Mouse (Mus musculus) E14TG2a.4 (cell line): ENCODE measurements around the gene Klhl33.
"Not testable (repeated sequence)": the region's sequence is repeated elsewhere in the genome, so short reads cannot be mapped to it uniquely, and the experiment has no call there.

Experiments
- H3K27me3 ChIP-seq: 2 replicates; pipeline ENCODE4 v1.6.1; 2014; ENCODE audit warnings: low read length, control low read depth; ENCODE audit not compliant: insufficient read depth
- H3K36me3 ChIP-seq: 2 replicates; pipeline ENCODE4 v1.6.1; 2014; ENCODE audit warnings: low read length, control low read depth; ENCODE audit not compliant: insufficient read depth
- H3K4me1 ChIP-seq: replicated peaks from 2 replicates; pipeline ENCODE4 v1.6.1; 2014; ENCODE audit warnings: low read depth, low read length, control low read depth
- H3K4me3 ChIP-seq: replicated peaks from 2 replicates; pipeline ENCODE4 v1.5.1; 2014; ENCODE audit warnings: mild to moderate bottlenecking, low read length
- H3K9me3 ChIP-seq: 2 replicates; pipeline ENCODE4 v1.6.1; 2014; ENCODE audit warnings: low read length, control low read depth
- CTCF ChIP-seq: conservative IDR thresholded peaks from 2 replicates; pipeline ENCODE4 v1.5.1; 2014; ENCODE audit warnings: low read length
- NANOG ChIP-seq: IDR thresholded peaks from 2 replicates; pipeline ENCODE4 v1.6.1; 2014; ENCODE audit warnings: borderline replicate concordance, low read length, mixed read lengths
- POU5F1 ChIP-seq: IDR thresholded peaks from 2 replicates; pipeline ENCODE4 v1.6.1; 2014; ENCODE audit warnings: low read length, borderline replicate concordance

Klhl33 gene

DNA sequence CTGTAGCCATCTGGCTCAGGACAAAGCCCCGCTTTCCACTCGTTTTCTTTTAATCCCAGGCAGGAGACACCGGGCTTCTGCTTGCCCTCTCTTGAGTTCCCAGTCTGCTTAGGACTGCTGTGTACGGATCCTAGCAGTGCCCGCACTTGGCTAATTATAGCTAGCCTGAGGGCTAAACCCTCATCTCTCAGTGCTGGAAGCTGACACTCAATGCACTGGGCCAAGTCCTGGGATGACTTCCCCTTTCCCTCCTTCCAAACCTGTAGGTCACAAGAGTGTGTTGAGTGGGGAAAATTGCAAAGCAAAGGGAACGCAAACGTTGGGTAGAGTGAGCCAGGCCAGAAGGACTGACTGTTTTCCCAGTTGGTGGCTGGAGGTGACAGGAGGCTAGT lies at the start of gene Klhl33:
Klhl33 (minus strand) TSS at position 134 of the 392 bp plus-strand sequence.
- H3K27me3 ChIP-seq, result peaks cover 50% of the 10 kb centered on the region
- peaks cover 30% of the 10 kb centered on the region for H3K4me1 ChIP-seq
- peak within 1 kb of the TSS; percentile 77 for H3K4me3 ChIP-seq
- no peak for TF ChIP-seq NANOG
- TF ChIP-seq POU5F1, result no peak
- no peak for TF ChIP-seq CTCF
- H3K9me3 ChIP-seq, result peaks cover 9% of the 10 kb centered on the region
- H3K36me3 ChIP-seq, result no peaks in the 10 kb centered on the region

GRCm38 (mm10) chr14:50945526-50945925 lies 48.2 kb upstream of the Klhl33 start:
- peak overlapping the region; percentile 79 for H3K4me3 ChIP-seq
- H3K36me3 ChIP-seq, H3K9me3 ChIP-seq, H3K4me1 ChIP-seq, H3K27me3 ChIP-seq: not testable (repeated sequence)

DNA sequence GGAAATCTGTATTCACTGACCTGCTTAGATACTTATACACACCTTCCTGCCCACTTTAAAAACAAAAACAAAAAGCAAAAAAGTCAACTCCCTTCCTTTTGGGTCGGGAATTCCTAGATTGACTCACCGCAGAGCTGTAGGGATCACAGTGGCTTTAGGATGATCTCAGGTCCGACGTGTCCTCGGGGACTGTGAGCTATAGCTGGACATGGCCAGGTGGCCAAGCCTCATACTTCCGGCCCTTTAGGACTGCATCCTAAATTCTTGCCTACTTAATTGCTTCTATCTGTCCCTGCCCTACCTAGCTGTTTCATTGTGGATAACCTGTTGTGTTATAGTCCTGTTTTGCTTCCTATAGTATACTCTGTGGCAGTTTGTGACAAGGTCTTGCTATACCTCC lies 47.8 kb upstream of the Klhl33 start:
- not testable (repeated sequence) for H3K36me3 ChIP-seq, H3K27me3 ChIP-seq, H3K9me3 ChIP-seq, H3K4me1 ChIP-seq
- H3K4me3 ChIP-seq, result peak overlapping the region; percentile 79

DNA sequence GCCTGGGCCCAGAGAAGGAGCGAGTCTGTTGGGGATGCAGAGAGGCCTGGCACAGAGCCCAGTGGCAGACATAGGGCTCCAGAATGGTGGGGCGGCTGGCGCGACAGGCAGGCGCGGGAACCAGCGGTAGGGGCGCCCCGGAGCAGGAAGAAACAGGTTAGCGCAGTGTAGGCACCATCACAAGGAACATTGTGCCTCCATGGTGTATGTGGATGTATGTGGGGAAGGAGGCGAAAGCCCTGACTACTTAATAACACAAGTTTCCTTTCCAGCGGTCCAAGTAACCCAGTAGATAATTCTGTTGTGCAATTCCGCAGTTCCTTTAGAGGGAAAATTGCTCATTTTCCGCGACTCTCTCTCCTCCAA lies 47.3 kb upstream of the Klhl33 start:
- peak overlapping the region; percentile 79 for H3K4me3 ChIP-seq
- not testable (repeated sequence) for H3K36me3 ChIP-seq, H3K27me3 ChIP-seq, H3K9me3 ChIP-seq, H3K4me1 ChIP-seq

DNA sequence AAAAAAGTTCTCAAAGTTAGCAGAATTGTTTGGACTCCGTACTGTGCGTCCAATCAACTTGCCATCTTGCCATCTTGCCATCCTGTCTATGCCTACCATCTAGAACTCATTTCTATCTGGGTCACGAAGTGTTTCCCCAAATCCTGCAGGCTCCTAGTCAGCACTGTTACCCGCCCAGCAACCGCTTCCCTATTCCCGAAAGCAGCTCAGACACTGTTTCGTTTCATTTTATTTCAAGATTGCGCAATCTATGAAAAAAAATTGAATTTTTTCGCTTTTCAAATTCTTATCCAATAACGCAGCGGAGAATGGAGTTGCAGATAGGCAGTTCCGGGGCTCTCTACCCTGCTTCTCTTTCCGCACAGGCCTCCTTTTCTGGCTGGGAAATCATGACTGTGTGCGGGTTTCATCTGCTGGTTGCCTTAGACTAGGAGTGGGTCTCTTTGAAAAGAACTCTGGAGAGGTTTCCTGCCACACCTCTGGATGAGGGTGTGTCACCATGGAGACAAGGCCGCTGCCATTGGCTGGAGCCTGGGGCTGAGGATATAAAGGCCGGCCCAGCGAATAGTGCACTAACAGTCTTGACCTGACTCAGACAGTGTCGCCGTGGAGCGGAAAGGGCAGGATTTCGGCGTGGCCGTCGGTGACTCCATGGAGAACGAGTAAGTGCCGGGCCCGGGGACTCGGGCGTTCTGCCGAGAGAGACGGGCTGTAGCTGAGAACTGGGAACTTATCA lies 46.8 kb upstream of the Klhl33 start, which contains the start of gene Gm49342:
Gm49342 (plus strand) TSS at position 586 of the 736 bp plus-strand sequence.
- TF ChIP-seq POU5F1 (no peak), NANOG (no peak), CTCF (no peak)
- no peaks in the 10 kb centered on the region for H3K27me3 ChIP-seq
- H3K4me1 ChIP-seq, result peaks cover 10% of the 10 kb centered on the region
- peaks cover 3% of the 10 kb centered on the region for H3K36me3 ChIP-seq
- H3K9me3 ChIP-seq, result no peaks in the 10 kb centered on the region
- peak within 1 kb of the TSS; percentile 79 for H3K4me3 ChIP-seq

DNA sequence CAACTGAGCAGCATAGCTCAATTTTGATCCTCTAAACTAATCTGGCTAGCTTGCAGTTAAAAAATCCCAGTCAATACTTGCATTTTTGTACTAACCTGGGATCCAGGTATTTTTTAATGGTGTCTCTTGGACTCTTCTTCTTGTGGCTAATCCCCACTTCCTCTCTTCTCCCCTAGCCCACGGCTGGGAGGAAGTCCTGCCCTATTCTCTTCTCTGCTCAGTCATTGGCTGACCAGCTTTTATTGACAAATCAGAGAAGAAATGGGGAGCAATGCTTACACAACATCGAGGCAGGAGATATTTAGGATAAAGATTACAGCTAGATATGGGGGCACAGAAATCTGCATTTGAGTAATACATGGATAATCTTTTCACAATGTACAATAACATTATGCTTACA lies 41.6 kb upstream of the Klhl33 start:
- Histone ChIP-seq H3K27me3 (no peaks in the 10 kb centered on the region), H3K4me1 (peaks cover 51% of the 10 kb centered on the region), H3K9me3 (no peaks in the 10 kb centered on the region), H3K4me3 (peak overlapping the region; percentile 73), H3K36me3 (peaks cover 22% of the 10 kb centered on the region)
- TF ChIP-seq POU5F1 (no peak), CTCF (no peak), NANOG (no peak)

DNA sequence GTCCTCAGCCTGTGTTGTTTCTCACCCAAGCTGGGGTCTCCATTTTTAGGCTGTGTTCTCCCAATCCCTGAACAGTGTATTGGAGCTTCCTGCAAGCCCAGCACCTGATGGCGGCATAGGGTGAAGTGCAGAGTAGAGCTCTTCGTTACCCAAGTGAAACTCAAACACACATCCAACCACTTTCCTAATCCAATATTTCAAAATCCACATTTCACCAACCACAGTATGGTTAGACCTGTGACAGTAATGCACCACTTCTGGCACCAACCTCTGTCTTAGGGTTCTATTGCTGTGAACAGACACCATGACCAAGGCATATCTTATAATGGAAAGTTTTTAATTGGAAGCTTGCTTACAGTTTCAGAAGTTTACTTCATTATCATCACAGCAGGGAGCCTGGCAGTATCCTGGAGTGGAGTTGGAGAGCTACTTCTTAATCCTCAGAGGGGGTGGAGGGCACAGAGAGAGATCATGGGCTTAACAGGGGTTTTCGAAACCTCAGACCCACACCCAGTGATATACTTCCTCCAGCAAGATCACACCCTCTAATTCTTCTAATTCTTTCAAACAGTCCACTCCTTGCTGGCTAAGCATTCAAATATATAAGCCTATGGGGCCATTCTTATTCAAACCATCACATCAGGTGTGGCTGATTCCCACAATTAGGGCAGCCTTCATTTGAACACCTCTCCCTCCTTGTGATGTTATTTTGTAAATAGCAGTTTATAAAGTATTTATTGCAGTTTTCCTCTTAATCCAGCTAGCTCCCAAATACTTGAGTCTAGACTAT lies 41.0 kb upstream of the Klhl33 start:
- Histone ChIP-seq H3K4me3 (peak overlapping the region; percentile 73), H3K27me3 (no peaks in the 10 kb centered on the region), H3K36me3 (peaks cover 23% of the 10 kb centered on the region), H3K9me3 (no peaks in the 10 kb centered on the region), H3K4me1 (peaks cover 53% of the 10 kb centered on the region)
- no peak for TF ChIP-seq CTCF
- peak; percentile 78 for TF ChIP-seq NANOG
- TF ChIP-seq POU5F1, result no peak

GRCm38 (mm10) chr14:50936649-50937048 lies 39.3 kb upstream of the Klhl33 start:
- H3K4me1 ChIP-seq, result peaks cover 65% of the 10 kb centered on the region
- H3K9me3 ChIP-seq, result no peaks in the 10 kb centered on the region
- no peak overlapping the region for H3K4me3 ChIP-seq
- H3K27me3 ChIP-seq, result no peaks in the 10 kb centered on the region
- H3K36me3 ChIP-seq, result peaks cover 23% of the 10 kb centered on the region
- TF ChIP-seq NANOG (no peak), CTCF (no peak), POU5F1 (no peak)

GRCm38 (mm10) chr14:50931493-50932020 lies 34.2 kb upstream of the Klhl33 start:
- Histone ChIP-seq H3K36me3 (peaks cover 47% of the 10 kb centered on the region), H3K9me3 (no peaks in the 10 kb centered on the region), H3K27me3 (no peaks in the 10 kb centered on the region), H3K4me3 (peak overlapping the region; percentile 83), H3K4me1 (peaks cover 67% of the 10 kb centered on the region)
- TF ChIP-seq POU5F1 (no peak), NANOG (no peak)
